In the genomic region with DNA sequence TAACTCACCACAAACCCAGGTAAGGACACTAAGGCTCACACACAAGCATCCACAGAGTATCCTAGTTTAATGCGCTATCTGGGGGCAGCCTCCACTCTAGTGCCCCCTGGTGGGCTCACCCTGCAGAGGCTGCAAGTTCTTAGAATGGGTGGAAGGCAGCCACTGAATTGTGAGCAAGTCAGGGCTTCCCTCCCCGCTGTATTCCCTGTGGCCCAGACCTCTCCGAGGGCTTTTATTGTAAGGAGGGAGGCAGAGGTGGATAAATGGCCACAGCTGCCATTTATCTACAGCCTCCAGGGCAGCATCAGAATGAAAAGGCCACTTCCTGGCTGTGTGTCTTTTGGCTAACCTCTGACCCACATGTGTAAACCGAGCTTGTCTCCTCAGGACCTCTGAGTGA, we compare ENCODE assay signal across 8 mouse cellular contexts. TPM values are rescaled to one million over a fixed set of nuclear protein-coding genes. Genes with fewer than 3 reads are reported as not detected.
DNase-seq lines count a peak whose midpoint lies in the region; ATAC-seq and TF ChIP-seq lines count a peak whose summit lies in the region.

No protein-coding gene starts in this region.

- no peak overlapping the region for H3K4me2 ChIP-seq in liver, postnatal 0 days (ENCODE audit: low read depth, low read length)

- peak; percentile 48 for DNase-seq in heart, postnatal 4 days
- DNase-seq in heart, adult 8-10 months (ENCODE audit: low spot score), result no peak
- no peak for DNase-seq in testis, postnatal 14 days (ENCODE audit: low spot score)
- peak; percentile 54 for DNase-seq in cerebellum, adult 8-10 months
- peak; percentile 40 for DNase-seq in liver, postnatal 0 days
- DNase-seq in frontal cortex, postnatal 25 days (ENCODE audit: low spot score in 2 of 2), result no peak

- no peak overlapping the region for H3K4me3 ChIP-seq in testis, adult 2 months (ENCODE audit: control insufficient read depth, low read depth, low read length)
- no peak overlapping the region for H3K4me3 ChIP-seq in liver, postnatal 0 days (ENCODE audit: low read depth, low read length)

- H3K36me3 ChIP-seq in testis, adult 2 months (ENCODE audit: control insufficient read depth, insufficient read depth, low read length), result no peaks in the 10 kb centered on the region
- H3K36me3 ChIP-seq in liver, postnatal 0 days (replicated peaks; ENCODE audit: insufficient read depth, low read length), result no peaks in the 10 kb centered on the region

- H3K27ac ChIP-seq in testis, adult 2 months (ENCODE audit: control insufficient read depth, insufficient read depth, low read depth, low read length), result no peak overlapping the region
- no peak overlapping the region for H3K27ac ChIP-seq in liver, postnatal 0 days (ENCODE audit: low read depth)

- H3K9ac ChIP-seq in liver, postnatal 0 days (replicated peaks), result no peak overlapping the region

- 12% methylated on average over 4 of the region's 4 CpGs for WGBS in liver, postnatal 0 days (ENCODE audit: insufficient replicate concordance)

- H3K27me3 ChIP-seq in testis, adult 2 months (ENCODE audit: control insufficient read depth, insufficient read depth, low read length), result no peaks in the 10 kb centered on the region
- no peaks in the 10 kb centered on the region for H3K27me3 ChIP-seq in liver, postnatal 0 days (ENCODE audit: insufficient read depth, low read length)

- ATAC-seq in liver, postnatal 0 days, result no peak
- ATAC-seq in megakaryocyte, adult 5-6 weeks (ENCODE audit: poor library complexity, severe bottlenecking), result no peak

- H3K9me3 ChIP-seq in liver, postnatal 0 days (ENCODE audit: low read length), result no peaks in the 10 kb centered on the region

- no peak for TF ChIP-seq POLR2A in testis, adult 2 months (IDR thresholded peaks at IDR 0.05; ENCODE audit: control insufficient read depth, low read depth, low read length)

- no peaks in the 10 kb centered on the region for H3K4me1 ChIP-seq in testis, adult 2 months (ENCODE audit: control insufficient read depth, insufficient read depth, low read length)
- H3K4me1 ChIP-seq in liver, postnatal 0 days (ENCODE audit: insufficient read depth), result no peaks in the 10 kb centered on the region

- no peak for TF ChIP-seq EP300 in liver, postnatal 0 days (IDR thresholded peaks at IDR 0.05; ENCODE audit: low read depth)

- peak; percentile 60; the same call in 1 of the 2 replicates for TF ChIP-seq CTCF in testis, adult 2 months (IDR thresholded peaks at IDR 0.05; ENCODE audit: control insufficient read depth, insufficient read depth, insufficient replicate concordance, low read depth, low read length)
- peak; percentile 68 for TF ChIP-seq CTCF in liver, postnatal 0 days (IDR thresholded peaks at IDR 0.05; ENCODE audit: low read depth)

RNA-seq across cellular contexts. Expression of a gene that starts 33.6 kb away (rescaled TPM):
- total RNA-seq in heart, postnatal 4 days (2021), result 10 to 100 TPM; 26.3 to 27.7 TPM
- total RNA-seq in heart, adult 8-10 months (2022), result 100 to 1,000 TPM in 2 of 4 experiments, 10 to 100 TPM in 2; 92.1 to 104 (median 96.8) TPM
- polyA plus RNA-seq in testis, adult 2 months (2012; rRNA removed), result 1.6 and 1.9 TPM in 2 replicates
- polyA plus RNA-seq in liver, postnatal 0 days (2015; fragmentation: Nextera tagmentation; extraction: Ambion mirVana), result 1.7 and 1.9 TPM in 2 replicates
- 5.3 and 5.4 TPM in 2 replicates for total RNA-seq in megakaryocyte, adult 5-6 weeks (2015)
- 6.0 and 7.5 TPM in 2 replicates for total RNA-seq in megakaryocyte, adult 5-6 weeks (2017)

Comparison
In these comparisons a context has a peak if more than half of its experiments do, and no peak if none do; other contexts are left out.
1. DNase-seq: peak in heart, postnatal 4 days (single experiment), cerebellum, adult 8-10 months (single experiment) and liver, postnatal 0 days (single experiment); none in heart, adult 8-10 months (single experiment), testis, postnatal 14 days (single experiment) and frontal cortex, postnatal 25 days (0 of 2).